Mouse (Mus musculus) cerebellum, adult 11 months (tissue): ENCODE measurements around the gene Slc15a1.
A peak's percentile ranks its signal among the peaks of the same experiment; 100 is the strongest.
"Not testable (repeated sequence)": the region's sequence is repeated elsewhere in the genome, so short reads cannot be mapped to it uniquely, and the experiment has no call there.

Experiments used
- DNase-seq: peaks from one replicate; pipeline ENCODE4 v3.0.0; 2022

Gene Slc15a1

DNA sequence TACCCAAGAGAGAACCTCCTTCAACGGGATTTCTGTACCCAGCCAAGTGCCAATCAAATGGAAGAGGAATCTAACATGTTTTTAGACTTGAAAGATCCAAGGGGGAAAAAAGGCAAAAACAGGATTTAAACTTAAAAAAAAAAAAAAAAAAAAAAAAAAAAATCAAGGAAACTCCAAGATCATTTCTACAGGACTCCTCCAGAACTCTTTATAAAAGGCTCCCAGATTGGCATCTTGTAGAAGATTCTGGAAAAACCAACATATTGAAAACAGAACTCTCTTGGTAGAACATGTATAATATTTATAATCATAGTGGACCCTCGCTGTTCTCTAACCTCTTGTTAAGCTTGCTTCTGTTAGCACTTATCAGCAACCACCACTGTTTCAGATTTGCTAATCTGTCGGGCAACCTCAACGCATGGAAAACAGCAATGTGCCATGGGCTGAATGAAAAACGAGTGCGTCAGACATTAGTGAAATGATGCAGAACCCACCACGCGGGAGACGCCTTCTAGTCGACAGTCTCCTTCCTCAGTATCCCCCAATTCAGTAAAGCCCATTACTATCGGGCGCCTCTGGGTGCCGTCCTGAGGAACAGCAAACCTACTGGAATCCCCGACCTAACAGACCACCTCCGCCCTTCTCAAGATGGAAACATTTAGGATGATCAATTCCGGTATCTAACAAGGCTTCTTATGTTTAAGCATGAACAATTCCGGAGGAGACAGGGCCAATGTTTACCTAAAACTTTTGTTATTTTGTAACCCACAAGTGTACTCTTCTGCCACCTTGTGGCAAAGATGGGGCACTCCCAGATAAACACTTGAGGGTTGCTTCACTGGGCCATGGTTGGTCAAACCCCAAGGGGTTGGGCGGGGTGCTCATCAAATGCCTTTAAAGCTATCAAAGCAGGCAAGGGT is 54.3 kb downstream of the Slc15a1 start:
- peak; percentile 22 for DNase-seq

DNA sequence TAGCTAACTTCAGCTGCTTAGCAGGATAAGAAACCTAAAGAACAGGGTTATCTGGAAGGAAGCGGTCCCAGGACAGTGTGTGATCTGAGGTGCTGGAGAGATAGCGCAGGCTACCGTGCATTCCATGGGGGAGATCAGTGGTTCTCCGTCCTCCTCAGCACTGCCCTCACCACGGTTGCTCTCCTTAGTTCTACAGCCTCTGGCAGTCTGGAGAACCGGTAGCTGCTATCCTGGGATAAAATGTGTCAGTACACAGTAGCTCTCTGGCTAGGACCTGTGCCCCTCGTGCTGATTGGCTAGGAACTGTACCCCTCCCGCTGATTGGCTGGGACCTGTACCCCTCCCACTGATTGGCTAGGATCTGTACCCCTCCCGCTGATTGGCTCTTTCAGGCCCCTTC is 58.1 kb downstream of the Slc15a1 start:
- DNase-seq = no peak

DNA sequence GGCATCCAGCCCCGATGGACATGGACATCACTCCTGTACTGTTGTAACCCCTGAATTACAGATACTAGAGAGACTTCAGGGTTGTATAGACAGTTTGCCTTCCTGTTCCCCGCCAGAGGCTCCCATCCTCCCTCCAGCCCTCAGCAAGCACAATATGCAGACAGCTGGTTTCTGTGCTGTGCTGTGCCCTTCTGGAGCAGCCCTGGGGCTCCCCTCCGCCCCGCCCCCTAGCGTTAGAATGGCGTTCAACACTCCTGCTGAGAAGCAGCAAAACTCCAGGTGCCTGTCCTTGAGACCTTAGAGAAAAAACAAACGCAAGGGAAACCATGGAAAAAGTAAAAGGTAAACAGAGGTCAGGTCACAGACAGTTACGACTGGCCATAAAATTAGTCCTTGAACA is 59.9 kb downstream of the Slc15a1 start:
- DNase-seq = peak; percentile 16

DNA sequence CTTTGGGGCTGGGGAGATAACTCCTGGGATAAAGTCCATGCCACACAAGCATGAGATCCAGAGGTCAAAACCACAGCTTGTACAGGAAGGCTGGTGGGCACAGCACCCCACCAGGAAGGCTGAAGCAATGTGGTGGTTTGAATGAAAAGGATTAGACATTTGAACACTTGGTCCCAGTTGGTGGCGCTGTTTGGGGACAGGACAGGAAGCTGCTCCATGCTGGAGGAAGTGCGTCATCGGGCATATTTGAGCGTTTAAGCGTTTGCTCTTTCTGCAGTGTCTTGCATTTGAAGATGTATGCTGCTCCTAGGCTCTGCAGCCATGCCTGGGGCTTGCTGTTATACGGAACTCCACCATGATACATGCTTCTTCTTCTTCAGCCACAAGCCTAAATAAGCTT is 64.2 kb downstream of the Slc15a1 start:
- no peak for DNase-seq

DNA sequence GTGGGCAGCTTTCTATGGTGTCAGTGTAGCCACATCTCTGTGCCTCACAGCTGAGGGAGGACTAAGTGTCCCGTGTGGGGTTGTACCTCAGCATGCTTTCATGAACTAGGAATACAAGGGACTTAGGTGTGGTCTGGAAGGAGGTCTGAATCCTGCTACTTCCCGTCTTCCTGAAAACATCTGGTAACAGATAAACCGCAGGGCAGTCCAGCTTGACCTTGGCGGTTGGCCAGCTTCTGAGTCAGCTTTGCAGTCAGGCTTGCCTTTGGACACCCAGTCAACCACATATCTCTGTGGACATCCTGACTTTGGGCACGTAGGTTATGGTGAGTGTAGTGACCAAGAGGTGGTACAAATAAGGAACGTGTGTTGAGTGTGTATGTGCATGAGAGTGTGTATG is 68.0 kb downstream of the Slc15a1 start:
- no peak for DNase-seq

DNA sequence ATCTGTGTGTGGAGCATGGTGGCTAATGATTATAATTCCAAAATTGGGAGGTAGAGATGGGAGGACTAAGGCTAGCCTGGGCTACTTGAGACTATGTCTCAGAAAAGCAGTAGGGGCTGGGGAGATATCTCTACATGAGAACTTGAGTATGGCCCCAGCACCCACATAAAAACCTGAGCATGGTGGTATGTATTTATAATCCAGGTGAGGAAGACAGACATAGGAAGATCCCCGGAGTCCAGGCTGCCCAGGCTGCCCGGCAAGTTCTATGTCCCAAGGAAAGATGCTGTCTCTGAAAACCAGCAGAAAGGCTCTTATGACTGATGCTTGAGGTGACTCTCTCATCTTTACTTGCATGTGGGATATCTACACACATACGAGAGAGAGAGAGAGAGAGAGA is 68.6 kb downstream of the Slc15a1 start:
- DNase-seq = no peak

DNA sequence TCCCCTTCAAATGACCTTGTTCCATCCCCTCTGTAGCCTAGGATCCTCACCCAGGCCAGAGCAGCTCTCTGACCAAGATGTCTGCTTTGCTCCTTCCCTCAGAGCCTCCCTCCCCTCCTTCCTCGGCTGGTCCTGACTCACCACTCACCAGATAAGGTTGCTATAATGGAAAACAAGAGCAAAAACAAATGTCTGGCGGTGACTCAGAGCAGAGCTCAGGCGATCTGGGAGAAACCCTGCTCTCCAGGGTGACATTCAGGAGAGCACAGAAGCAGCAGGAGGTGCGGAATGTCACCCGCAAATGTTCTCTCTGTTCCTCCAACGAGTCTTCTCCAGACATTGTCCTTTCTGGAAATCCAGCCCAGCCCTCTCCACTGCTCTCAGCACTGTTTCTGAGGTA is 69.3 kb downstream of the Slc15a1 start:
- DNase-seq = no peak

DNA sequence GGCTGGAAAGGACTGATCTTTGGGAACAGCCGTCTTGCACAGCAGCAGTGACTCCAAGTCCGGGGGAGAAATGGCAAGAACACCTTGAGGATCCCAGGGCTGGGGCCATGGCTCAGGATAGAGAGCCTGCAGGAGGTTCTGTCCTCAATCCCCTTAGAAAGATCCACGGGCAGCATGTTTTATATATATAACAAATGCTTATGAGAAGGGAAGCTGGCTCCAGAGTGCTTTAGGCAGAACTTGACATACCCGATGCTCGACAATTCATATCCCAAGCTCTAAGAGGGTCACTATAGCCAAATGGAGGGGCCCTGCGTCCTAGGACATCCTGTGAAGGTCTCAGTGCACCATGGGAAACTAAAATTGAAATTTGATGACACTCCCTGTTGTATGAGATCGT is 73.8 kb downstream of the Slc15a1 start:
- DNase-seq = no peak

DNA sequence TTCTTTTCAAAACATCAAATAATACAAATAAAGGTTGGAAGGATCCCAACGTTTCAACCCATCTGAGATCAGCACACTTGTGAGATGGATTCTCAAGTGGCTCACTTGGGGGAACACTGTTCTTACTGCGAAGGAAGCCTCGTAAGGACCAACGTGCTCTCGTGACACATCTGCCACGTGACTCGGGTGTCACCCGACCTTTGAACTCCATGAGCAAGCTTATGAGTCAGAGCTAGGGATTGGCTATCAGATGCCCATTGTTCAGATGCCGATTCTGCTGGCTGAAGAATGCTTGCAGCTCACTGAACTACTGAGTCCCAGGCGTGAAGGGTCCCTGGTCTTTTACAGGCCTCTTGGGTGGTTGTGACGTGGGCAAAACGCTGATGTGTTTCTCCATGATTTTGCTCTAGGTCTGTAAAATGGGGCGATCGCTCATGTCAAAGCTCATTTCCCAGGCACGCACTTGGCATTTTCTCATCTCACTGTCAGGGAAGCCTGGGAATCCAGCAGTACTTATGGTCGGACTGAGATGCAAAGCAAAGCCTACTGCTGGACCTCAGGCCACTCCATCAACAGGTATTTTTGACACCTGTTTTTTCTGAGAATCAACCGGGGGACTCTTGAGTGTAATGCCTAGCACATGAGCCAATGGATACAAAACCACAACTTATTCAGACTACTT is 75.1 kb downstream of the Slc15a1 start:
- DNase-seq = no peak

DNA sequence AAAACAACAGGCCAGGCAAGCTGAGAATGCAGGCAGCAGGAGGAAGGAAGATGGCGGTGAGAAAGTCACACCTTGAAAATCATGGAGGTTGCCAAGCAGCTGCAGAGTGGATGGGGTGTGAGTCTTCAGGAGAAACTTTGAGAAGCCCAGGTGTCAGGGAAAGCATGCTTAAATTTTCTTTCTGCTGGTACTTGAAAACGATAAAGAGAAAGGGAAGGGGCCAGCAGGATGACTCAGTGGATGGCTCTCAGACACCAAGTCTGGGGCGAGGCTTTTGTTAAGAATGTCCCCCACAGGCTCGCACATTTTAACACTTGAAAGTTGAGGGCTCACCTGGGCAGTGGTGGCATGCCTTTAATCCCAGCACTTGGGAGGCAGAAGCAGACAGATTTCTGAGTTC is 76.9 kb downstream of the Slc15a1 start:
- no peak for DNase-seq

DNA sequence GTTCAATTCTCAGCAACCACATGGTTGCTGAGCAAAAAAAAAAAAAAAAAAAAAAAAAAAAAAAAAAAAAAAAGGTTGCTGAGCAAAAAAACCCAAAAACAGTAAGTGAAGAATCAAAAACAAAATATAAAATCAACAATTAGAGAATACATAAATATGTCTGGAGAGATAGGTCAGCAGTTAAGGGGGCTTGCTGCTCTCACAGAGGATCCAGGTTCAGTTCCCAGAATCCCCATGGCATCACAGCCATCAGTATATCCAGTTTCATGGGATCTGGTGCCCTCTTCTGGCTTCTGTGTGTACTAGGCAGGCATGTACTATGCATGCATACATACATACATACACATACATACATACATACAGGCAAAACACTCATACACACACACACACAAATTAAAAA is 78.3 kb downstream of the Slc15a1 start:
- DNase-seq = no peak

DNA sequence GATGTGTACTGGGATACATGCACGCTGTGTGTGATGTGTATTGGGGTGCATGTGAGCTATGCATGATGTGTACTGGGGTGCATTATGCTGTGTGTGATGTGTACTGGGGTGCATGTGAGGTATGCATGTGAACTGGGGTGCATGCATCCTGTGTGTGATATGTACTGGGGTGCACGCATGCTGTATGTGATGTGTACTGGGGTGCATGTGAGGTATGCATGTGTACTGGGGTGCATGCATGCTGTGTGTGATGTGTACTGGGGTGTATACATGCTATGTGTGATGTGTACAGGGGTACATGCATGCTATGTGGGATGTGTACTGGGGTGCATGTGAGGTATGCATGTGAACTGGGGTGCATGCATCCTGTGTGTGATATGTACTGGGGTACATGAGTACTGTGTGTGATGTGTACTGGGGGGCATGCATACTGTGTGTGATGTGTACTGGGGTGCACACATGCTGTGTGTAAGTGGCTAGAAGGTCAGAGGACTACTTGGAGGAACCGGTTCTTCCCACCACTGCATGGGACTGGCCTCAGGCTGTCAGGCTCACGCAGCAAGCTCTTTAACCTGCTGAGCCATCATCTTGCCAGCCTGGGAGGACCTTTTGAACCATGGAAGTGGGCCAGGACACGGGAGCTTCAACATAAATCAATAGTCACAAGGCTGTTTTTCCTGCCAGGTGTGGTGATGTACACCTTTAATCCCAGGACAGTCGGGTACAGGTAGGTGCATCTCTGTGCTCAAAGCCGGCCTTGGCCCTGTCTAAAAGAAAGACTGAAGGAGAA is 79.9 kb downstream of the Slc15a1 start:
- no peak for DNase-seq

DNA sequence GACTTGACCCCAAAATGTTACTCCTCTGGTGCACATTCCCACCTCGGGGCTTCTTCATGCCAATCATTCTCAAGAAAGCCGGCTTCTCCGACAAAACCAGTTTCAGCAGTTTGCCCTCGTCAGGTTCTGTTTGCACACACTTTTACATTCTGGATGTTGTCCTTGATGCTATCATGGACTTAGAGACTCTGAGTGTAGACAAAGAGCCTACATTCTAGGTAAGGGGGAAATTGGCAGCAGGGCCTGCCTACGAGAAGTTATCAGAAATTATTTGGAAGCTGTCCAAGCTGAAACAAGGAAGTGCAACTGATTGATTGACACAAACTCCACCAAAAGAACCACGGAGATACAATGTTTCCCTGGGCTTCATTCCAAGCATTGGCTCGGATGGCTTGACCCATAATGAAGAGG is 81.7 kb downstream of the Slc15a1 start:
- DNase-seq = no peak

DNA sequence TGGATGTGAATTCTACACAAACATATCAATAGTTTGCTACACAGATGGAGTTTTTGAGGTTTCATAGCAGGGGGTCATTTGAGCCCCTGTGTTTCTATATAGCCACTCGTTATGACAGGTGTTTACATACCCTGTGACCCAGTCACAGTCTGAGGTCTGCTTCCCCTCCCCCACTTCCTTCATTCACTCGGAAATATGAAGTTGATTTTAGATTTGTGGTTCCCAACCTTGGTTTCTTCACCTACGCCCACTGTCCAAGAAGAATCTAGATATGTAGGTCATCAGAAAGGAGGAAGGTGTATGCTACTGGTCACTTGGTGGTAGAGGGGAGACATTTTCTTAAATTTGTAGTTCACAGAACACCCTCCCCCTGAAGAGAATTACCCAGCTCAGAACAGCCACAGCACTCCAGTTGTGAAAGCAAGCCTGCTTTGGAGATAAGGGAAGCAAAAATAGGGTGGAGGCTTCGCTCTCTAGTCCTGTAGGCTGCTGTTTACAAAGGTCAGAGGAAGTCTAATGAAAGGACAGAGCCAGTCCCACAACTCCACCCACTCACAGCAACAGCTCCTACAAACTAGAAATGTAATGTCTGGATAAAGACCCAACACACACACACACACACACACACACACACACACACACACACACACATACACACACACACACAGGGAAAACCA is 82.2 kb downstream of the Slc15a1 start:
- DNase-seq = no peak

DNA sequence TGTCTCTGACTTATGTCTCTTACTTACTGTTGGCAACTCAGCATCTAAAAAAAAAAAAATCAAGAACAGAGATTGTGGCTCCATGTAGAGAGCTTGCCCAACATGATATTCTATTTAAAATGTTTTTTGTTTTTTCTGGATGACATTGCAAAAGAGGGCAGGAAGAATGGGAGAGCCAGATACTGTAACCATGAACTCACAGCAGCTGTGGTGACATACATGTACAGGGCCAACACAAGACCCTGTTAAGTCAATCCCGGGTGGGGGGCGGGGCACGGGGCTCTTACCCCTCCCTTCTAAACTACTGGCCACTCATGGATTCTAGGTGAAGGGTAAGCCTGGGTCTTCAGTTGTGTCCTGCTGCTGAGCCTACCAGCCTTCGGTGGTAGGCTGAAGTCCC is 83.1 kb downstream of the Slc15a1 start:
- no peak for DNase-seq

DNA sequence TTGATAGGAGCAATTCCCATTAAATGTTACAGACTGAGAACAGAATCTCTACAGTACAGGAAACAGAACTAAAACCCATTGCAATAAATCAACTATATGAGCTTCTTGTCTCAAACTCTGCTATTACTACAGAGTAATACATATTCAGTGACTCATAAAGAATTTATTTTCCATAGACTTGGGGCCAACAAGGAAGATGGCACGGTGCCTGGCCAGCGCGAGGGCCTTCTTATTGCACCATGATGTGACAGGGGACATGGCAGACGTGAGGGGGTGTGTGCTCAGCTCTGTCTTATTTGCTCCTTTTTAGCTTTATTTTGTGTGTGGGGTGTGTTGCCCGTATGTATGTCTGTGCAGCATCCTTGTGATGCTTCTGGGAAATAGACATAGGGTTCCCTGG is 87.5 kb downstream of the Slc15a1 start:
- DNase-seq = no peak

DNA sequence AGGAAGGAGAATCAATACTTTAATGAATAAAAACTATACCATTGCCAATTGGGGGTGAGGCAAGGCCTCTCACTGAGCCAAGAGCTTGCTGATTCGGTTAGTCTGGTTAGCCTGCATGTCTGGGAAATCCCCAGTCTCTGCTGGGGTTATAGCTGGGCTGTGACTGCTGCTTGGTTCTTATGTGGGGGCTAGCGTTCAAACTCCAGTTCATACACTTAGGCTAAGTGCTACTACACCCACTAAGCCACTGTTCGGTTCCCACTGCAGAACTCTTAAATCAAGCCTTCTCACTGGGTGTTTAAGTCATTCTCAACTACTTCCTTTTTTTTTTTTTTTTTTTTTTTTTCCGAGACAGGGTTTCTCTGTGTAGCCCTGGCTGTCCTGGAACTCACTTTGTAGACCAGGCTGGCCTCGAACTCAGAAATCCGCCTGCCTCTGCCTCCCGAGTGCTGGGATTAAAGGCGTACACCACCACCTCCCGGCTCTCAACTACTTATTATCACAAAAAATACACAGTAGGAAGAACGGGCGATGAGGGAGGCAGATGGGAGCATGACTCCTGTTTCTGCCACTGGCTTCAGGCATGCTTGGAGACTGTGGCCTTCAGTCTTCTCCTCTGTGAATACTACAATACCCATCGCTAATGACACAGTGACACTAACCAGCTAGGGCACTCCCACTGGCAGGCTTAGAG is 88.3 kb downstream of the Slc15a1 start:
- DNase-seq = no peak

DNA sequence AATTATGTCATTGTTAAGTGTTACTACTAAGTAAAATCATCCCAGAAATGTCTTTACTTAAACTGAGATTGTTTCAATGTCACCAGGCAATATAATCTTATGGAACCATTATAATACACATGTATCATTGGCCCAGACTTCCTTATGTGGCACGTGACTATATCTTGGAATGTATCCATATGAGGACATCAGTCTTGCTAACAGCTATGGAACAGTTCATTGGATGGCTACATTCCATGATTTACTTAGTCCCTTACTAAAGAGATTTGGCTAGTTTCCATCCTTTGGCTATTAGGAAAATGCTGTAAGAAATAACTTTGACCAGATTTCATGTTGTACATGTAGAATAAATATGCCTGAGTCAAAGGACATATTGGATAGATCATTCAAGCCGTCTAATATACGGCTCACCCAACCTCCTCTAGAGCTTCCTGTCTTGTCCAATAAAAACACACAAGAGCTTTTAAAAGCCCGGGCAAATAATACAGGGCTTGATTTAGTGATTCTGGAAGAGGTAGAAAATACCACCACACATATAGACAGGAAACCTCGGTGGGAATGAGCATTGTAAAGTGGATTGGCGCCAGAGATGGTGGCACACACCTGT is 90.3 kb downstream of the Slc15a1 start:
- no peak for DNase-seq

DNA sequence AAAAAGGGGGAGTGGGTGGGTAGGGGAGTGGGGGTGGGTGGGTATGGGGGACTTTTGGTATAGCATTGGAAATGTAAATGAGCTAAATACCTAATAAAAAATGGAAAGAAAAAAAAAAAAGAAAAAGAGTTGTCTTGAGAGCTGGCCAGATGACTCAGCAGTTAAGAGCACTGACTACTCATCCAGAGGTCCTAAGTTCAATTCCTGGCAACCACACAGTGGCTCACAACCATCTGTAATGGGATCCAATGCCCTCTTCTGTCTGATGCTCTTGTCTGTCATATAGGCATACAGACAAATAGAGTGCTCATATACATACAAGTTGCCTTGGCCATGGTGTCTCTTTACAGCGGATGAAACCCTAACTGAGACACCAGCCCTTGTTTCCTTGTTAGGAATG is 91.3 kb downstream of the Slc15a1 start:
- not testable (repeated sequence) for DNase-seq
